Mouse (Mus musculus): ENCODE results near the gene Matn4. TPM values are rescaled to one million over a fixed set of nuclear protein-coding genes. Genes with fewer than 3 reads are reported as not detected.

Matn4 gene
- polyA plus RNA-seq, 1 experiment from 2014 or later = not detected

GRCm38 (mm10) chr2:164393126-164393525 lies 11.8 kb downstream of the Matn4 start:
- no peak for DNase-seq
- peaks cover 3% of the 10 kb centered on the region; the same call in 1 of the 2 replicates for H3K4me1 ChIP-seq (ENCODE audit: control insufficient read depth, insufficient read depth, low read length)
- H3K27ac ChIP-seq (replicated peaks; ENCODE audit: low read depth, low read length) = no peak overlapping the region
- H3K4me3 ChIP-seq (replicated peaks; ENCODE audit: low read depth, low read length) = no peak overlapping the region
- no peaks in the 10 kb centered on the region for H3K36me3 ChIP-seq (ENCODE audit: control insufficient read depth, insufficient read depth, low read length)
- no peak overlapping the region for H3K9ac ChIP-seq (replicated peaks; ENCODE audit: low read length)
- no peaks in the 10 kb centered on the region for H3K9me3 ChIP-seq (ENCODE audit: control insufficient read depth, low read length)
- ATAC-seq (ENCODE audit: low FRiP score, low TSS enrichment) = no peak
- 79% methylated on average over 29 of the region's 29 CpGs for WGBS
- H3K4me2 ChIP-seq (ENCODE audit: low read length) = no peak overlapping the region
- H3K27me3 ChIP-seq (ENCODE audit: control insufficient read depth, insufficient read depth, low read length) = peaks cover 9% of the 10 kb centered on the region; the same call in 1 of the 2 replicates

- WGBS = under 1% methylated on average over 30 of the region's 30 CpGs
- H3K4me1 ChIP-seq (ENCODE audit: control insufficient read depth, insufficient read depth, low read length) = peaks cover 10% of the 10 kb centered on the region; the same call in 1 of the 2 replicates
- no peaks in the 10 kb centered on the region for H3K36me3 ChIP-seq (ENCODE audit: control insufficient read depth, insufficient read depth, low read length)
- ATAC-seq (ENCODE audit: low FRiP score, low TSS enrichment) (peak; percentile 59), DNase-seq (peak; percentile 92)
- H3K27me3 ChIP-seq (ENCODE audit: control insufficient read depth, insufficient read depth, low read length) = peaks cover 20% of the 10 kb centered on the region
- H3K4me2 ChIP-seq (ENCODE audit: low read length) = peak overlapping the region; percentile 70
- peak overlapping the region; percentile 52 for H3K9ac ChIP-seq (replicated peaks; ENCODE audit: low read length)
- peak overlapping the region; percentile 47 for H3K4me3 ChIP-seq (replicated peaks; ENCODE audit: low read depth, low read length)
- no peak overlapping the region for H3K27ac ChIP-seq (replicated peaks; ENCODE audit: low read depth, low read length)
- no peaks in the 10 kb centered on the region for H3K9me3 ChIP-seq (ENCODE audit: control insufficient read depth, low read length)
Observed at GRCm38 (mm10) chr2:164389499-164389898, 15.5 kb downstream of the Matn4 start.

- WGBS = under 1% methylated on average over 17 of the region's 17 CpGs
- H3K27me3 ChIP-seq (ENCODE audit: control insufficient read depth, insufficient read depth, low read length) = peaks cover 20% of the 10 kb centered on the region
- H3K4me3 ChIP-seq (replicated peaks; ENCODE audit: low read depth, low read length) = peak within 1 kb of the TSS; percentile 47
- DNase-seq (peak; percentile 64), ATAC-seq (ENCODE audit: low FRiP score, low TSS enrichment) (peak; percentile 57; the same call in 1 of the 2 replicates)
- no peaks in the 10 kb centered on the region for H3K9me3 ChIP-seq (ENCODE audit: control insufficient read depth, low read length)
- H3K4me1 ChIP-seq (ENCODE audit: control insufficient read depth, insufficient read depth, low read length) = peaks cover 10% of the 10 kb centered on the region; the same call in 1 of the 2 replicates
- no peaks in the 10 kb centered on the region for H3K36me3 ChIP-seq (ENCODE audit: control insufficient read depth, insufficient read depth, low read length)
- peak within 1 kb of the TSS; percentile 70 for H3K4me2 ChIP-seq (ENCODE audit: low read length)
- peak within 1 kb of the TSS; percentile 52 for H3K9ac ChIP-seq (replicated peaks; ENCODE audit: low read length)
- no peak within 1 kb of the TSS for H3K27ac ChIP-seq (replicated peaks; ENCODE audit: low read depth, low read length)
Observed at GRCm38 (mm10) chr2:164389020-164389419, 15.9 kb downstream of the Matn4 start, which contains the start of gene Slpi. Gene Slpi (minus strand): TSS chr2:164389095.

- peaks cover 20% of the 10 kb centered on the region for H3K27me3 ChIP-seq (ENCODE audit: control insufficient read depth, insufficient read depth, low read length)
- H3K4me2 ChIP-seq (ENCODE audit: low read length) = no peak overlapping the region
- DNase-seq (peak; percentile 56), ATAC-seq (ENCODE audit: low FRiP score, low TSS enrichment) (no peak)
- no peak overlapping the region for H3K9ac ChIP-seq (replicated peaks; ENCODE audit: low read length)
- WGBS = 24% methylated on average over 8 of the region's 8 CpGs
- H3K27ac ChIP-seq (replicated peaks; ENCODE audit: low read depth, low read length) = no peak overlapping the region
- no peaks in the 10 kb centered on the region for H3K36me3 ChIP-seq (ENCODE audit: control insufficient read depth, insufficient read depth, low read length)
- no peaks in the 10 kb centered on the region for H3K9me3 ChIP-seq (ENCODE audit: control insufficient read depth, low read length)
- peaks cover 10% of the 10 kb centered on the region; the same call in 1 of the 2 replicates for H3K4me1 ChIP-seq (ENCODE audit: control insufficient read depth, insufficient read depth, low read length)
- H3K4me3 ChIP-seq (replicated peaks; ENCODE audit: low read depth, low read length) = no peak overlapping the region
Observed at GRCm38 (mm10) chr2:164386953-164387352, 18.0 kb downstream of the Matn4 start.

GRCm38 (mm10) chr2:164385927-164386763 lies 18.8 kb downstream of the Matn4 start:
- peak; percentile 78 for DNase-seq
- no peak overlapping the region for H3K27ac ChIP-seq (replicated peaks; ENCODE audit: low read depth, low read length)
- ATAC-seq (ENCODE audit: low FRiP score, low TSS enrichment) = peak; percentile 78
- no peaks in the 10 kb centered on the region for H3K9me3 ChIP-seq (ENCODE audit: control insufficient read depth, low read length)
- H3K36me3 ChIP-seq (ENCODE audit: control insufficient read depth, insufficient read depth, low read length) = no peaks in the 10 kb centered on the region
- H3K4me2 ChIP-seq (ENCODE audit: low read length) = peak overlapping the region; percentile 30
- no peak overlapping the region for H3K9ac ChIP-seq (replicated peaks; ENCODE audit: low read length)
- H3K4me3 ChIP-seq (replicated peaks; ENCODE audit: low read depth, low read length) = no peak overlapping the region
- H3K4me1 ChIP-seq (ENCODE audit: control insufficient read depth, insufficient read depth, low read length) = peaks cover 10% of the 10 kb centered on the region; the same call in 1 of the 2 replicates
- peaks cover 20% of the 10 kb centered on the region for H3K27me3 ChIP-seq (ENCODE audit: control insufficient read depth, insufficient read depth, low read length)
- 6% methylated on average over 18 of the region's 18 CpGs for WGBS

- DNase-seq (no peak), ATAC-seq (ENCODE audit: low FRiP score, low TSS enrichment) (no peak)
- Histone ChIP-seq H3K4me3 (replicated peaks; ENCODE audit: low read depth, low read length) (no peak overlapping the region), H3K4me1 (ENCODE audit: control insufficient read depth, insufficient read depth, low read length) (0 out of 2 replicates have a peak, but pooled peaks cover 7% of the 10 kb centered on the region), H3K27ac (replicated peaks; ENCODE audit: low read depth, low read length) (no peak overlapping the region), H3K4me2 (ENCODE audit: low read length) (no peak overlapping the region), H3K9ac (replicated peaks; ENCODE audit: low read length) (no peak overlapping the region), H3K9me3 (ENCODE audit: control insufficient read depth, low read length) (no peaks in the 10 kb centered on the region), H3K27me3 (ENCODE audit: control insufficient read depth, insufficient read depth, low read length) (peaks cover 18% of the 10 kb centered on the region), H3K36me3 (ENCODE audit: control insufficient read depth, insufficient read depth, low read length) (no peaks in the 10 kb centered on the region)
- 66% methylated on average over 11 of the region's 11 CpGs for WGBS
Observed at GRCm38 (mm10) chr2:164383656-164384399, 21.1 kb downstream of the Matn4 start.

- DNase-seq = no peak
- 0 out of 2 replicates have a peak, but pooled peaks cover 7% of the 10 kb centered on the region for H3K4me1 ChIP-seq (ENCODE audit: control insufficient read depth, insufficient read depth, low read length)
- no peaks in the 10 kb centered on the region for H3K9me3 ChIP-seq (ENCODE audit: control insufficient read depth, low read length)
- no peak overlapping the region for H3K4me2 ChIP-seq (ENCODE audit: low read length)
- no peaks in the 10 kb centered on the region for H3K36me3 ChIP-seq (ENCODE audit: control insufficient read depth, insufficient read depth, low read length)
- H3K4me3 ChIP-seq (replicated peaks; ENCODE audit: low read depth, low read length) = no peak overlapping the region
- ATAC-seq (ENCODE audit: low FRiP score, low TSS enrichment) = no peak
- H3K27me3 ChIP-seq (ENCODE audit: control insufficient read depth, insufficient read depth, low read length) = peaks cover 10% of the 10 kb centered on the region
- WGBS = 91% methylated on average over 3 of the region's 3 CpGs
- H3K27ac ChIP-seq (replicated peaks; ENCODE audit: low read depth, low read length) = no peak overlapping the region
- H3K9ac ChIP-seq (replicated peaks; ENCODE audit: low read length) = no peak overlapping the region
Observed at GRCm38 (mm10) chr2:164382971-164383370, 22.0 kb downstream of the Matn4 start.

- 77% methylated on average over 8 of the region's 8 CpGs for WGBS
- Histone ChIP-seq H3K9ac (replicated peaks; ENCODE audit: low read length) (no peak overlapping the region), H3K36me3 (ENCODE audit: control insufficient read depth, insufficient read depth, low read length) (no peaks in the 10 kb centered on the region), H3K4me2 (ENCODE audit: low read length) (no peak overlapping the region), H3K27me3 (ENCODE audit: control insufficient read depth, insufficient read depth, low read length) (no peaks in the 10 kb centered on the region), H3K9me3 (ENCODE audit: control insufficient read depth, low read length) (no peaks in the 10 kb centered on the region), H3K27ac (replicated peaks; ENCODE audit: low read depth, low read length) (no peak overlapping the region), H3K4me1 (ENCODE audit: control insufficient read depth, insufficient read depth, low read length) (0 out of 2 replicates have a peak, but pooled peaks cover 7% of the 10 kb centered on the region), H3K4me3 (replicated peaks; ENCODE audit: low read depth, low read length) (no peak overlapping the region)
- DNase-seq = no peak
- ATAC-seq (ENCODE audit: low FRiP score, low TSS enrichment) = no peak
Observed at GRCm38 (mm10) chr2:164381726-164382125, 23.2 kb downstream of the Matn4 start.

Measured in midbrain, embryonic 14.5 days (tissue).